Mouse (Mus musculus) hindbrain, embryonic 12.5 days (tissue): ENCODE results near the gene Wdr4. TPM values are rescaled to one million over a fixed set of nuclear protein-coding genes. Genes with fewer than 3 reads are reported as not detected.

Experiments used
- ATAC-seq: fragments of 200-750 bp; cut with Nextera tagmentation; 2 replicates; pipeline ENCODE4 v1.8.0; 2017; ENCODE audit warnings: moderate TSS enrichment; ENCODE audit not compliant: low FRiP score
- H3K27ac ChIP-seq: fragments of 300-500 bp; sonication (generic); 2 replicates; pipeline ENCODE4 v1.5.1; 2016; ENCODE audit warnings: mild to moderate bottlenecking
- H3K27me3 ChIP-seq: fragments of 300-500 bp; sonication (generic); 2 replicates; pipeline ENCODE4 v1.6.1; 2016; ENCODE audit warnings: mild to moderate bottlenecking
- H3K36me3 ChIP-seq: fragments of 300-500 bp; sonication (generic); 2 replicates; pipeline ENCODE4 v1.6.1; 2016; ENCODE audit warnings: mild to moderate bottlenecking
- H3K4me1 ChIP-seq: fragments of 300-500 bp; sonication (generic); 2 replicates; pipeline ENCODE4 v1.6.1; 2016
- H3K4me2 ChIP-seq: fragments of 300-500 bp; sonication (generic); replicated peaks from 2 replicates; pipeline ENCODE4 v1.6.1; 2016; ENCODE audit warnings: mild to moderate bottlenecking
- H3K4me3 ChIP-seq: fragments of 300-500 bp; sonication (generic); 2 replicates; pipeline ENCODE4 v1.5.1; 2016; ENCODE audit warnings: mild to moderate bottlenecking
- H3K9ac ChIP-seq: fragments of 300-500 bp; sonication (generic); 2 replicates; pipeline ENCODE4 v1.6.1; 2016; ENCODE audit warnings: mild to moderate bottlenecking, moderate library complexity
- H3K9me3 ChIP-seq: fragments of 300-500 bp; sonication (generic); replicated peaks from 2 replicates; pipeline ENCODE4 v1.6.1; 2016; ENCODE audit warnings: mild to moderate bottlenecking
- WGBS: fragments of 180-500 bp; shearing (Covaris S2); methylation state at CpG from one replicate; pipeline ENCODE4 v1.1.7; 2016; 5-methylcytosine and 5-hydroxymethylcytosine counted together
- polyA plus RNA-seq: library from polyadenylated mRNA; unstranded; fragments of >200 nt; fragmentation: Nextera tagmentation; extraction: Ambion mirVana; gene quantifications from 2 replicates; pipeline ENCODE4 v1.2.1, GENCODE M21; 2016

The Wdr4 gene
- polyA plus RNA-seq, 1 experiment from 2014 or later, result 39.0 TPM

DNA sequence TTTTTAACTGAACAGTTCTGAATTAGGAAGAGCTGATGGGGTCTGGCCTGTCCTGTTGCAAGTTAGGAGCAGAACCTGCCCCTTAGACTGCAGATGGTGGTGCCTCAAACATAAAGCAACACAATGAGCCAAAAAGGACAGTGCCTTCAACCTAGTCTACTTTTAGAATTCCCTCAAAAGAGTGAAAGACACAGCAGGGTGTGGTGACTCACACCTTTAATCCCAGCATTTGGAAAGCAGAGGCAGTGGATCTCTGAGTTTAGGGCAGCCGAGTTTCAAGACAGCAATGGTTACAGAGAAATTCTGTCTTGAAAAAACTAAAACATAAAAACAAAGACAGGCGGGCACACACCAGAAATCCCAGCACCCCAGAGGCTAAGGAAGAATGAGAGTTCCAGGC, 15.8 kb downstream of the Wdr4 start:
- H3K4me2 ChIP-seq, result no peak overlapping the region
- no peak overlapping the region for H3K27ac ChIP-seq
- no peaks in the 10 kb centered on the region for H3K9me3 ChIP-seq
- 0 out of 2 replicates have a peak, but pooled peaks cover 6% of the 10 kb centered on the region for H3K4me1 ChIP-seq
- H3K27me3 ChIP-seq, result no peaks in the 10 kb centered on the region
- H3K9ac ChIP-seq, result no peak overlapping the region
- 87% methylated on average over 2 of the region's 2 CpGs for WGBS
- ATAC-seq, result no peak
- H3K36me3 ChIP-seq, result peaks cover 86% of the 10 kb centered on the region
- H3K4me3 ChIP-seq, result no peak overlapping the region

DNA sequence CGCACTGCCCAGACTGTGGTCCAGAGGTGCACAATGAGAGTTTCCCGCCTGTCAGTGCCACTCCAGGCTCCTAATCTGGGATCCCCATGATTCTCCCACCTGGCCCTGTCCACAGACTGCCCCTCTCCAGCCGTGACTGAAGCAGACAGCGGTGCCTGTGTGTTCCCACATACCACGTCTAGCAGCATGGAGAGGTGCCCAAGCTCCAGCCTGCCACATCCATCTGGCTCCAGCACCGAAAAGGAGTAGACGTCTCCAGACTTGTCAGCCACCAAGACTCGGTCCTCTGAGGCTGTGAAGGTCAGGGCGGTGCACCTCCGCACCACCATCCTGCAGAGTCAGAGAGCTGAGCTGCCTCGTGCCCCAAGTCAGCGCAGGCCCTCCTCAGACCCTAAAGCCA, 16.4 kb downstream of the Wdr4 start:
- 96% methylated on average over 12 of the region's 12 CpGs for WGBS
- no peak overlapping the region for H3K4me3 ChIP-seq
- H3K4me1 ChIP-seq, result 0 out of 2 replicates have a peak, but pooled peaks cover 6% of the 10 kb centered on the region
- H3K27ac ChIP-seq, result no peak overlapping the region
- no peak for ATAC-seq
- peaks cover 89% of the 10 kb centered on the region for H3K36me3 ChIP-seq
- no peak overlapping the region for H3K9ac ChIP-seq
- no peaks in the 10 kb centered on the region for H3K9me3 ChIP-seq
- H3K27me3 ChIP-seq, result no peaks in the 10 kb centered on the region
- no peak overlapping the region for H3K4me2 ChIP-seq

DNA sequence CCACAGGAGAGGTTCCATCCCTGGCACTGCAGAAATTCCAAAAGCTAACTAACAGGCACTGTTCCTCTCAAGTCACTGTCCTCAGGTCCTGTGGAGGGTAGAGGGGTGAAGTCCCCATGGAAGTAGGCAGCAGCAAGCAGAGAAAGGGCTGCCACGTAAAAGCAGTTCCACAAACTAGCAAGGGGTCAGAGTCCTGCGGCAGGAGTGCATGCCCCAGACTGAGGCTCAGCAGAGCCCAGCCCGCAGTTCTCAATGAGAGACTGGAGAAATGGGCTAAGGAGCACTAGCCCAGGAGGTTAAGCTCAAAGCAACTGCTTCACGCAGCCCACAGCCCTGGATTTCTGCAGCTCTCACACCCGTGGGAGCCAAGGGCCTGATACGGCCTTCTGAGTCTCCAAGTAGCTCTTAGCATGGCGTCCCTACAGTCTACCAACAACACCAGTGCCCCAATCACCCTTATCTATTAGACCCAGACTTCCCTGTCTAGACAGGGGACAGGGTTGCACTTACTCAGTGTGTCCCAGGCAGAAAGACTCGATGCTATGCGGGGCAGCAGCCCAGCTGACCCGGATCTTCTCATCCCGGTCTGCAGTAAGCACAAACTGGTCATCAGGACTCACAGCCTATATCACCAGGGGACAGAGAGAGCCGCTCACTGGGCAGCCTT, 17.4 kb downstream of the Wdr4 start:
- H3K4me1 ChIP-seq, result 0 out of 2 replicates have a peak, but pooled peaks cover 6% of the 10 kb centered on the region
- no peak overlapping the region for H3K4me2 ChIP-seq
- WGBS, result 94% methylated on average over 12 of the region's 12 CpGs
- no peaks in the 10 kb centered on the region for H3K27me3 ChIP-seq
- peaks cover 89% of the 10 kb centered on the region for H3K36me3 ChIP-seq
- H3K27ac ChIP-seq, result no peak overlapping the region
- H3K9me3 ChIP-seq, result no peaks in the 10 kb centered on the region
- H3K4me3 ChIP-seq, result no peak overlapping the region
- ATAC-seq, result no peak
- H3K9ac ChIP-seq, result no peak overlapping the region

DNA sequence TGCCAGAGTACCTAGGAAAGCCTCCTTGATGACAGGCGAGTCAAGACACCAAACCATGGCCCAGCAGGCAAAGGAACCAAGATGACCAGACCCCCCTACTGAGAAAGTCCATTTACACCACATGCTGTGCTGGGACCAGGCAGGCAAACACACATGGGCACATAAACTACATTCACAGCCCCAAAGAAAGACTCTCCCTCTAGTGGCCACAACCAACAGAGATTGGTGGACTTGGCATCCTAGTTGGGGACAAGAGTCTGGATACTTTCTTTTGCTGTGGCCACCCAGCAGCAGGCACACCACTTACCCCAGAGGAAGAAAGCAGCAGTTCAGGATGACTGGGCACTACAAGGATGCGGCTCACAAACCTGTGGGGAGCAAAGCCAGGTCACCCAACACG, 18.9 kb downstream of the Wdr4 start:
- Histone ChIP-seq H3K9ac (no peak overlapping the region), H3K9me3 (no peaks in the 10 kb centered on the region), H3K27me3 (no peaks in the 10 kb centered on the region), H3K27ac (no peak overlapping the region), H3K4me2 (no peak overlapping the region), H3K4me1 (0 out of 2 replicates have a peak, but pooled peaks cover 6% of the 10 kb centered on the region), H3K36me3 (peaks cover 89% of the 10 kb centered on the region), H3K4me3 (no peak overlapping the region)
- no peak for ATAC-seq
- WGBS, result 91% methylated on average over 3 of the region's 3 CpGs

DNA sequence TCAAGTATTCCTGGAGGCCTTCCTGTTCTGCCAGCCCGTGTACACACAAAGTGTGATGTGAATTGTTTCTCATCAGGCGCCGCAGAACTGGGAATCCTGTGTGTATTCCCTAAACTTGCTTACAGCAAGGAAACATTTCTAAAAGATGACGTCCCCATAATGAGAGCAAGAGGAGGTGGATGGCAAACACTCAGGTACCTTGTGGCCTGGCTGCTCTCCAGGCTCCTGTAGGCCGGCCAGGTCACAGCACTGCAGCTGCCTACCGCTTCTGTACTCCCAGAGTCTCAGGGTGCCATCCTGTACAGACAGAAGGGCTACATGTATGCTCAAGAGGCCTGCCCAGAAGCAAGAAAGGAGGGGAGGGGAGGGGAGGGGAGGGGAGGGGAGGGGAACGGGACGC, 19.4 kb downstream of the Wdr4 start:
- Histone ChIP-seq H3K4me3 (no peak overlapping the region), H3K27ac (no peak overlapping the region), H3K4me1 (0 out of 2 replicates have a peak, but pooled peaks cover 6% of the 10 kb centered on the region), H3K9me3 (no peaks in the 10 kb centered on the region), H3K27me3 (no peaks in the 10 kb centered on the region), H3K36me3 (peaks cover 94% of the 10 kb centered on the region), H3K9ac (no peak overlapping the region), H3K4me2 (no peak overlapping the region)
- no peak for ATAC-seq
- WGBS, result 90% methylated on average over 8 of the region's 8 CpGs

DNA sequence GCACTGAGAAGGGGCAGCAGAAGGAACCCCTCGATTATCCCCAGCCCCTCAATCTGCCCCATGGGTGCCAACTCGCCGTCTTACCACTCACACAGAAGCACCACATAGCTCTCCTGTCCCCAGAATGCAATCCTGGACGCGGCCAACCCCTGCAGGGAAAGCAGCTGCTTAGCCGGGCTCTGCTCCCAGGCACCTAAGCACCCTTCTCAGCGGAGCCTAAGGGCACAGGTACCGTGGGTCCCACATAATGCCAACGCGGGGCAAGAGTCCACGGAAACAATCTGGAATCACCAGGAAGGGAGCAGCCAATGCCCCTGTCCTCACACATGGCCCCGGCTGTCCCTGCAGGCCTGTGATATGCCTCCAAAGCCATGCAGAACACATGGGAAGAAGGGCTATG, 20.1 kb downstream of the Wdr4 start:
- H3K9ac ChIP-seq, result no peak overlapping the region
- H3K36me3 ChIP-seq, result peaks cover 95% of the 10 kb centered on the region
- 94% methylated on average over 12 of the region's 12 CpGs for WGBS
- no peak for ATAC-seq
- no peaks in the 10 kb centered on the region for H3K27me3 ChIP-seq
- no peaks in the 10 kb centered on the region for H3K9me3 ChIP-seq
- no peaks in the 10 kb centered on the region for H3K4me1 ChIP-seq
- H3K27ac ChIP-seq, result no peak overlapping the region
- H3K4me3 ChIP-seq, result no peak overlapping the region
- H3K4me2 ChIP-seq, result no peak overlapping the region

DNA sequence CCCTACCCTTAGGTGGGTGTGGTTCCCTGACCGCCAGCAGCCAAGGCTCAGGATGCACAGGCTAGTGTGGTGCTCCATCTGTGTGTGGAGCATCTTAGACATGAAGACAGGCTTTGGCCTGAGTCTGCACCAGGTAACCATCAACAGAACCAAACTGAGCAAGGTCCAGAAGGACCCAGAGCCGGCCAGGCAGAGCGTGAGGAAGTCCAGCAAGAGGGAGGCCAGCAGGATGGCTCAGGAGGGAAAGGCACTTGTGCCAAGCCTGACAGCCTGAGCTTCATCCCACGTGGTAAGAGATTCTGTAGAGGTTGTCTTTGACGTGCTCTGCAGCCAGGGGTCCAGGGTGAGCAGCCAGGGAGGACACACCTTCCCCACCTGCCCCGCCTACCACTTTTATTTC, 22.1 kb downstream of the Wdr4 start:
- H3K4me1 ChIP-seq, result no peaks in the 10 kb centered on the region
- no peaks in the 10 kb centered on the region for H3K27me3 ChIP-seq
- H3K27ac ChIP-seq, result no peak overlapping the region
- no peaks in the 10 kb centered on the region for H3K9me3 ChIP-seq
- no peak overlapping the region for H3K9ac ChIP-seq
- WGBS, result 91% methylated on average over 6 of the region's 6 CpGs
- no peak overlapping the region for H3K4me3 ChIP-seq
- peaks cover 77% of the 10 kb centered on the region for H3K36me3 ChIP-seq
- H3K4me2 ChIP-seq, result no peak overlapping the region
- ATAC-seq, result no peak

DNA sequence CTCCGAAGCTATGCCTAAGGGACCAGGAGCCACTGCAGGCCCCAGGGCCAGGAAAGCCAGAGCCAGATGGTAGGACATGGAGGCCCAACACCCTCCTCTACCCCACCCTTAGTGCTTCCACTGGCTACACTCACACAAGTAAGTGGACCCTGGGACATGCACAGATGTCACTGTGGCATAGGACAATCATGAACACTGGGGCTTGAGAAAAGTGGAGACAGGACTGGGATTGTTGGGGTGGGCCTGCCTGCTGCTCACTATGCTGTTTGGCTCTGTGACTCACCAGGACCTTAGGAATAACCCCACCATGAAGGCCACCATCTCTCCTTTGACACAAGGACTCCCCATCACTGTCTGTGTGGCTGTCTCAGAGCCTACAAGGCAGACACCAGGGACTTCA, 24.8 kb downstream of the Wdr4 start:
- Histone ChIP-seq H3K27ac (no peak overlapping the region), H3K4me1 (no peaks in the 10 kb centered on the region), H3K9ac (no peak overlapping the region), H3K4me3 (no peak overlapping the region), H3K36me3 (peaks cover 50% of the 10 kb centered on the region), H3K27me3 (no peaks in the 10 kb centered on the region), H3K9me3 (no peaks in the 10 kb centered on the region), H3K4me2 (no peak overlapping the region)
- WGBS, result 100% methylated on average over 1 of the region's 1 CpGs
- ATAC-seq, result no peak

DNA sequence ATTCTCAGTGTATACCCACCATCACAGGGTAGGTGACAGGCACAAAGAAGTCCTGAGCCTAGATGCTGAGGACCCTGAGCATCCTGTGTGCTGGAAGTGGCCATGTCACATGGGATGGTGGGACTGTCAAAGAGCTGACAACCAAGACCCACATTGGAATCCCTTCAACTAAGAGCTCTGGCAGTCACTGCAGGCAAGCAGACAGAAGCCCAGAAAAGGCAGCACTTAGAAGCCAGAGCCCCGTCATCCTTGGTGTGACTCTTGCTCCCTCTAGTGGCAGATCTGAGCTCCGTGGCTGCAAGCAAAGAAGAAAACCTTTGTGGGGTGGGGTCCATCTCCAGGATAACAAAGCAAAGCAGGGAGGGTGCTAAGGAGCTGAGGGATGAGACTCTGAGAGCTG, 27.4 kb downstream of the Wdr4 start:
- peaks cover 1% of the 10 kb centered on the region; the same call in 1 of the 2 replicates for H3K4me1 ChIP-seq
- no peaks in the 10 kb centered on the region for H3K9me3 ChIP-seq
- no peak overlapping the region for H3K9ac ChIP-seq
- 0% methylated on average over 2 of the region's 2 CpGs for WGBS
- no peak overlapping the region for H3K4me2 ChIP-seq
- no peak overlapping the region for H3K4me3 ChIP-seq
- H3K36me3 ChIP-seq, result peaks cover 24% of the 10 kb centered on the region
- no peaks in the 10 kb centered on the region for H3K27me3 ChIP-seq
- H3K27ac ChIP-seq, result no peak overlapping the region
- ATAC-seq, result 0 out of 2 replicates have a peak, but pooled peaks have one; percentile 29

DNA sequence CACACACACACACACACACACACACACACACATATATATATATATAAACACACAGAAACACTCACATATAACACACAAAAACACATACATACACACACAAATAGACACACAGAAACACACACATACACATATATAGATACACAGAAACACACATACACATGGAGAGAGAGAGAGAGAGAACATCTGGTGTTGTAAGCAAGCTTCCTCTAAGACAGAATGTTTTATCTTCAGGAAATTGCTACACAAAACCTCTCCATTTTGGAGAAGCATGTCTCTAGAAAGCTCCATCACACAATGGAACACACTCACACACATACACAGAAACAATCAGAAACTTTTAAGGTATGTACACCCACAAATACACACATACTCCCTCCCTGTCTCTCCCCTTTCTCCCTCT, 28.4 kb downstream of the Wdr4 start:
- no peak for ATAC-seq
- Histone ChIP-seq H3K36me3 (peaks cover 17% of the 10 kb centered on the region), H3K4me1 (peaks cover 9% of the 10 kb centered on the region; the same call in 1 of the 2 replicates), H3K27me3 (no peaks in the 10 kb centered on the region), H3K27ac (no peak overlapping the region), H3K4me2 (no peak overlapping the region), H3K9me3 (no peaks in the 10 kb centered on the region), H3K4me3 (no peak overlapping the region), H3K9ac (no peak overlapping the region)

DNA sequence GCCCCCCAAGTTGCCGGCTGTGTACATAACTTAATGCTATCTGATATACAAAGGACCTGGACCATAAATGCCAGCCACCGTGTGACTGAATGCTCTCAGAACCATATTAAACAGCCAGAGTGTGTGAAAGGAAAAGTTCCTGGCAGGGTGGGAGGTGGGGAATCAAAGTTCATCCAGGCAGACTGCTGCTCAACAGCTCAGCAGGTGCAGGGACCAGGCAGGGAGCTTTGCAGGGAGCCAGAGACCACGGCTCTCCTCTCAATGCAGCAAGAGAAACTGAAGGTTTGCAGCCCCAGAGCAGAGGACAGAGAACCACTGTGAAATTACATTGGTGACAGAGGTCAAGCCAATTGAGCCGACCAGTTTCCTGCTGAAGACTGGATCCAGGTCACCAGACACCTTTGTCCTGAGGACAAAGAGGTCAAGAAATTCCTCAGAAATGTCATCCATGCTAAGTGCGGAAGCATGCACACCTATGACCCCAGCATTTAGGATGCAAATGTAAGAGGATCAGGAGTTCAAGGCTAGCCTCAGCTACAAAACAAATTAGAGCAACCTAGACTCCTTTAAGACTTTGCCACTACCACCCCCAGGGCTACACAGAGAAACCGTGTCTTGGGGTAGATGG, 32.2 kb downstream of the Wdr4 start:
- WGBS, result 24% methylated on average over 6 of the region's 6 CpGs
- ATAC-seq, result no peak
- Histone ChIP-seq H3K9ac (no peak overlapping the region), H3K4me3 (no peak overlapping the region), H3K4me1 (peaks cover 9% of the 10 kb centered on the region; the same call in 1 of the 2 replicates), H3K27ac (no peak overlapping the region), H3K4me2 (no peak overlapping the region), H3K36me3 (no peaks in the 10 kb centered on the region), H3K9me3 (no peaks in the 10 kb centered on the region), H3K27me3 (no peaks in the 10 kb centered on the region)

DNA sequence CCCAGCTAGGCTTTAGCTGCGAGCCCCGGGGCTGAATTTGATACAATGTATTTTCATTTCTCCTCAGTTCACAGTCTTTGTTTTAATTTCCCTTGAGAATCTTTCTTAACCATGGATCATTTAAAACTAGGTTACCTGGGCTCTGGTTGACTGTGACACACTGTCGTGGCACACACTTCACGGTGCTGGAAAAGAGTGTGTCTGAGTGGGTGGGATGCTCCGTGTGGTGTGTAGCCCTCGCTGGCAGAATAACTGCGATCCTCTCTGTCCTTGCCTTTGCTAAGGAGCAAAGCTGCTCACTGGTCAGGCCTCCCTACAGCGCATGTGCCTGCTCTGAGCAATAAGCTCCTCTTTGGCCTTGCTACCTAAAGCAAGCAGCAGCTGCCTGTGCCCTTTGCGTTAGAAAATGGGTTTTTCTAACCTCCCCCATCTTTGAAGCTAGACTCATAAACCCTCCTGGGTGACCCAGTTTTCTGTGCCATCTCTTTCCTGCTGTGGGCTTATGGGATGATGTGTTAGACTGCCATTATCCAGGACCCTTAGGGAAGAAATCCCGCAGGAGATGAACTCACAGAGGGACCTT, 33.1 kb downstream of the Wdr4 start:
- Histone ChIP-seq H3K27me3 (no peaks in the 10 kb centered on the region), H3K9ac (no peak overlapping the region), H3K4me1 (peaks cover 9% of the 10 kb centered on the region; the same call in 1 of the 2 replicates), H3K4me2 (no peak overlapping the region), H3K36me3 (no peaks in the 10 kb centered on the region), H3K4me3 (no peak overlapping the region), H3K27ac (peak overlapping the region; percentile 23; the same call in 1 of the 2 replicates), H3K9me3 (no peaks in the 10 kb centered on the region)
- WGBS, result 73% methylated on average over 10 of the region's 10 CpGs
- no peak for ATAC-seq
